Mouse (Mus musculus) heart, adult 2 months (tissue): ENCODE measurements at regions not wholly inside any gene's neighbourhood (a gene's known extent, or its start where the extent isn't known, plus 50 kb on each side); places are given as distances from the start of the nearest gene placed in this dataset.

ENCODE experiments used
- DNase-seq, 2 experiments: peaks; one replicate each; pipeline ENCODE4 v3.0.0; 2021
- H3K27ac ChIP-seq: fragments of 200-600 bp; 2 replicates; pipeline ENCODE4 v1.8.1; 2022
- H3K27me3 ChIP-seq: fragments of 200-500 bp; 2 replicates; pipeline ENCODE4 v1.6.1; 2012; ENCODE audit warnings: mild to moderate bottlenecking, low read length, inconsistent platforms, mixed read lengths; ENCODE audit not compliant: control insufficient read depth, insufficient read depth
- H3K36me3 ChIP-seq: fragments of 200-500 bp; 2 replicates; pipeline ENCODE4 v1.6.1; 2012; ENCODE audit warnings: low read length, inconsistent platforms; ENCODE audit not compliant: control insufficient read depth, insufficient read depth
- H3K4me1 ChIP-seq: fragments of 200-500 bp; 2 replicates; pipeline ENCODE4 v1.6.1; 2011; ENCODE audit warnings: low read length; ENCODE audit not compliant: control insufficient read depth, insufficient read depth
- H3K4me3 ChIP-seq: fragments of 200-600 bp; 2 replicates; pipeline ENCODE4 v1.8.1; 2022
- H3K79me2 ChIP-seq: fragments of 200-500 bp; replicated peaks from 2 replicates; pipeline ENCODE4 v1.6.1; 2012; ENCODE audit warnings: mild to moderate bottlenecking, inconsistent platforms, low read length, moderate library complexity, mixed read lengths; ENCODE audit not compliant: control insufficient read depth, insufficient read depth
- H3K9ac ChIP-seq: fragments of 200-500 bp; 2 replicates; pipeline ENCODE4 v1.6.1; 2012; ENCODE audit warnings: low read depth, mild to moderate bottlenecking, control low read depth, inconsistent platforms, low read length, mixed read lengths
- CTCF ChIP-seq: fragments of 200-600 bp; IDR thresholded peaks from 2 replicates; pipeline ENCODE4 v1.8.1; 2022; ENCODE audit warnings: antibody characterized with exemption, mild to moderate bottlenecking, moderate library complexity
- EP300 ChIP-seq: fragments of 200-500 bp; IDR thresholded peaks from 2 replicates; pipeline ENCODE4 v1.6.1; 2011; ENCODE audit warnings: low read depth, low read length, control low read depth; ENCODE audit not compliant: insufficient read depth
- POLR2A ChIP-seq: fragments of 200-500 bp; IDR thresholded peaks from 2 replicates; pipeline ENCODE4 v1.6.1; 2011; ENCODE audit warnings: mild to moderate bottlenecking, low read depth, low read length, control low read depth; ENCODE audit not compliant: insufficient read depth
- WGBS: fragments of 180-500 bp; shearing (Covaris S2); methylation state at CpG from one replicate; pipeline ENCODE4 v1.1.7; 2018; 5-methylcytosine and 5-hydroxymethylcytosine counted together
- intact Hi-C: fragments of 180-260 bp; cut with DNase I; formaldehyde crosslinking; loops from one replicate; pipeline ENCODE4 v1.15.1; 2025

DNA sequence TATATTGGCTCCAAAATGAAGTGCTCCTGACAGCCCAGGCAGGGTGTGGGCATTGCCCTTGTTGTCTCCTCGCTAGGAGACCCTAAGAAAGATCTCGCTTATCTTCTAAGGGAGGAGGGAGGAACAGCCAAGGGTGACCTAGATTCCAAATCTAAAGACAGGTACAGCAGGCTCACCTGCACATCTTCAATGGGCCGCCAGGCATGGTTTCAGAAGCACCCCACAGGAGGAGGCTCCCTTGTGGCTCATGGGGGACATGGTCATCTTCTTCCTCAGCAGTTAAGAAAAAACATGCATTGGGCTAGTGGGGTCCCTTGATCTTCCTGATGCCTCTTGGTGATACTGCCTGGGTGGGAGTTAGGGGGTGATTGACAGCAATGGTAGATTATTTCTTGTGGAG, 71.0 kb upstream of the Mef2a start:
- no peak overlapping the region for H3K9ac ChIP-seq
- no peak for TF ChIP-seq EP300
- no peak for TF ChIP-seq CTCF
- no peak for TF ChIP-seq POLR2A
- no peaks in the 10 kb centered on the region for H3K27me3 ChIP-seq
- WGBS: 97% methylated on average over 3 of the region's 3 CpGs
- intact Hi-C loops: no loop called here
- H3K79me2 ChIP-seq: no peaks in the 10 kb centered on the region
- no peak overlapping the region for H3K4me3 ChIP-seq
- no peak overlapping the region for H3K27ac ChIP-seq
- DNase-seq: no peak
- peaks cover 19% of the 10 kb centered on the region for H3K4me1 ChIP-seq
- H3K36me3 ChIP-seq: peaks cover 13% of the 10 kb centered on the region

DNA sequence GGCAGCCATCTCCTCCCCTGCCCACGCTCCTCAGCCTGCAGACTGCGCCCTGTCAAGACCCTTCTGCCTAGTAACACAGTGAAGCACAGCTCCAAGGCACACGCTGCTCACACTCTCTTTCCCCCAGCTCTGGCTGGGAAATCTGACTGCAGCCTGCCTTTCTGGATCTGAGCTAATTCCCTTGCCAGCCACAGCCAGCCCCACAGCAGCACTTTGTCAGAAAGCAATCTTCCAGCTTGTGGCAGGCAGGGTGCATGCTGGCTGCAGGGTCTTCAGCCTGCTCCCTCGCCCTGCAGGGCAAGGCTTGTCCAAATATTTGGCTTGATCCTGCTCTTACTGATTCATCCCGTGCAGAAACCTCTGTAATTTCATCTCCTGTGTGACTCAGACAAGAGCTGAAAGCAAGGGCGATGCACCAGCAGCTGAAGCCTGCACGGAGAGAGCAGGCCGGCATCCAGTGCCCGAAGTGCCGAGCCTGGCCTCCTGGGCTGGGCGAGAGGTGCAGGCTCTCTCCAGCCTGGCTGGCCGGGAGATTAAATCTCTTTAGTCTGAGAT, 70.4 kb upstream of the Mef2a start:
- Histone ChIP-seq H3K4me3 (no peak overlapping the region), H3K36me3 (peaks cover 13% of the 10 kb centered on the region), H3K27ac (no peak overlapping the region), H3K4me1 (peaks cover 19% of the 10 kb centered on the region), H3K27me3 (no peaks in the 10 kb centered on the region), H3K79me2 (no peaks in the 10 kb centered on the region), H3K9ac (no peak overlapping the region)
- peak in 1 of 2 experiments; percentile 30 for DNase-seq
- WGBS: 46% methylated on average over 12 of the region's 12 CpGs
- no peak for TF ChIP-seq POLR2A
- TF ChIP-seq CTCF: no peak
- no peak for TF ChIP-seq EP300
- intact Hi-C loops: no loop called here

DNA sequence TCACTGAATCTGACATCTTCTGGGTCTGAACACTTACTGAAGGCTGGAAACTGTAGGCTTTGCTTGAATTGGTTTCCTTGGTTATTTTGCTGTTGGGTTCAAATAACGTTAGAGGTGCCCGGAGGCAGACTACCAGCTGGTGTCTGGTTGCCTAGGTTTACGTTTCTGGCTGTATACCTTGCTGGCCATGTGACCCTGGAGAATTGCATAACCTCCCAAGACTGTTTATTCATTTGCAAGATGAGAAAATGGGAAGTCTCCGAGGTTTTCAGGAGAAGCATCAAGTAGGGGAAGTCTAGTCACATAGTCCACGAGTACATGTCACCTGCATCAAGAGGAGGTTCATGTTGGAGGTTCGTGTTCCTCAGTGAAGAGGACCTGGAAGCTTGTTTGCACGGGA, 69.6 kb upstream of the Mef2a start:
- intact Hi-C loops: no loop called here
- no peak overlapping the region for H3K4me3 ChIP-seq
- 86% methylated on average over 7 of the region's 7 CpGs for WGBS
- peaks cover 18% of the 10 kb centered on the region for H3K4me1 ChIP-seq
- H3K27me3 ChIP-seq: no peaks in the 10 kb centered on the region
- H3K27ac ChIP-seq: no peak overlapping the region
- peaks cover 12% of the 10 kb centered on the region for H3K36me3 ChIP-seq
- H3K9ac ChIP-seq: no peak overlapping the region
- H3K79me2 ChIP-seq: no peaks in the 10 kb centered on the region
- TF ChIP-seq CTCF: no peak
- TF ChIP-seq EP300: no peak
- DNase-seq: no peak

DNA sequence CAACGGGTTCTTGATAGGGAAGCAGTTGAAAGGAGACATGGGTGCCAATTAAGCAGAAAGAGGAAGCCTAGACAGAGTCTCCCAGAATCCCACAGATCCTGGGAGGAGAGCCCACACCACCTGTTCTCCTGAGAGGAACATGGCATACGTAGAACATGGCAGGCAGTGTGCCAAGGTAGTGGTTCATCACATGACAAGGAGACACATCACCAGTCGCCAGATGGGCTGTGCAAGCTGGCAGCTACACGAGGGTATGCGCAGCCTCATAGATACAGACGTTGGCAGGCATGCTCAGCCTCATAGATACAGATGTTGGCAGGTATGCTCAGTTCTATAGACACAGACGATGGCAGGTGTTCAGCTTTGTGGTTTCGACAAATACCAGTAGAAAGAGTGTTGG, 68.1 kb upstream of the Mef2a start:
- H3K4me3 ChIP-seq: no peak overlapping the region
- 73% methylated on average over 8 of the region's 8 CpGs for WGBS

DNA sequence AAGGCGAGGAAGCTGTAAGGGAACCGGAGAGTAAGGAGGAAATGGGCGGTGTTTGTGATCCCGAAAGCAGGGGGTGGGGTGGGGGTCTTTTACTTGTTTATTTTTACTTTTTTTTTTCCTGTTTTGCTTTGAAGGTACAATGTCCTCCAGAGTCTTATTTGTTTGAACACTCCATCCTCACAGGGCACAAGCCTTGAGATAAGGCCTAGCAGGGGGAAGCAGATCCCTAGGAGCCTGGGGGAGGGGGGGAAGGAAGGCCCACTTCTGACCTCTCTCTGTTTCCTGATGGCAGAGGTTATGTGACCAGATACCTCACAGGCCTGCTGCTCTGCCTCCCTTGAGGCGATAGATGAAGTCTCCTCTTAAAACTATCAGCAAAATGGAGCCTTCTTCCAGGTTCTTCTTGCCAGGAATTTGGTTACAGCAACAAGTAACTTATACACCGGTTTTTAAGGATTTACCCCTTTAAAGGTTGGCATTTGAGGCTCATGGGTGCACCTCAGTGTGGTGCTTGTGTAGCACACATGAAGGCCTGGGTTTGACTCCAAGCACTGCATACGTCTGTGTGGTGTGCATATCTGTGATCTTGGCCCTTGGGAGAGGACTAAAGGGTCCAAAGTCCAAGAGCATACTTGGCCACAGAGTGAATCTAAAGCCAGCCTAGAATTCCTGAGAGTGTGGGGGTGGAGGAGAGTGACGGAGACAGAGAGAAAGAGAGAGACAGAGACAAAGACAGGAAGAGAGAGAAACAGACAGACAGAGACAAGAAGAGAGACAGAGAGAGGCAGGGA, 64.8 kb upstream of the Mef2a start:
- H3K79me2 ChIP-seq: no peaks in the 10 kb centered on the region
- no peaks in the 10 kb centered on the region for H3K27me3 ChIP-seq
- WGBS: 62% methylated on average over 8 of the region's 8 CpGs
- intact Hi-C loops: no loop called here
- no peak overlapping the region for H3K27ac ChIP-seq
- no peak for TF ChIP-seq CTCF
- no peak for TF ChIP-seq POLR2A
- TF ChIP-seq EP300: no peak
- H3K4me3 ChIP-seq: no peak overlapping the region
- no peak overlapping the region for H3K9ac ChIP-seq
- DNase-seq: no peak
- no peaks in the 10 kb centered on the region for H3K36me3 ChIP-seq
- H3K4me1 ChIP-seq: peaks cover 7% of the 10 kb centered on the region

More for the DNA sequence above, 68.1 kb upstream of the Mef2a start:
- no peaks in the 10 kb centered on the region for H3K27me3 ChIP-seq
- H3K79me2 ChIP-seq: no peaks in the 10 kb centered on the region
- no peak overlapping the region for H3K27ac ChIP-seq
- H3K36me3 ChIP-seq: peaks cover 3% of the 10 kb centered on the region; the same call in 1 of the 2 replicates
- DNase-seq: no peak
- peaks cover 17% of the 10 kb centered on the region for H3K4me1 ChIP-seq
- no peak for TF ChIP-seq POLR2A
- no peak for TF ChIP-seq EP300
- no peak for TF ChIP-seq CTCF
- intact Hi-C loops: no loop called here
- H3K9ac ChIP-seq: no peak overlapping the region

DNA sequence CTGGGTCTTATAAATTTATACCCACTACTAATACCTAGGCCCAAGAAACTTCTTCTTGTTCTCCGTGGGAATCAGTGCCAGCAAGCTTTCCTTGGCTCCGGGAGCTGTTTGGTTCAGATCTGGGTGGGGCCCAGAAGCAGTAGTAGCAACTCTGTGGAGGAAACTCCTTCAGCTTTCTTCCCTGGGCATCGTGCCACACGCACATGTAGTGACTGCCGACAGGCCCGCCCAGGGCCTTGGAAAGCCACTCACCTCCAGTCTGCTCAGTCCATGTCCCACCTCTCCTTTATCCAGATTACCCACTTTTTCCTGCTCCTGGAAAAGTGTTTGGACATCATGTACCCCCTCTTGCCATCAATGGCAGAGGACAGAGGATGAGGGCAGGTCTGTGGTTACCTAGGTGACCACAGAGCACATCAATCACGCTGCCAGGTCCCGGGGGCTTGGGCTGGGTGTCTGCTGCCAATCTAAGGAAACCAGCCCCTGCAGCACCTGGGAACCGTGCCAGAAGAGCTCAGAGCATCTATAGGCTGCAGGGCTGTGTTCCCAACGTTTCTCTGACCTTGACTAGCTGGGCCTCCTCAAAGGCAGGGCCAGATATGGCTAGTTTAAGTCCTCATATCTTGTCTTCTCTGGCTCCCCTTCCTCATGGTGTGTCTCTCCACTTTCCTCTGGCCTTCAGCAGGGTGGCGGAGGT, 63.1 kb upstream of the Mef2a start:
- Histone ChIP-seq H3K4me1 (peaks cover 7% of the 10 kb centered on the region), H3K79me2 (no peaks in the 10 kb centered on the region), H3K9ac (no peak overlapping the region), H3K27me3 (no peaks in the 10 kb centered on the region), H3K36me3 (no peaks in the 10 kb centered on the region), H3K27ac (no peak overlapping the region; the same call in 1 of the 2 replicates), H3K4me3 (no peak overlapping the region)
- whole genome bisulfite sequencing: 25% methylated on average over 11 of the region's 11 CpGs
- intact Hi-C loops: no loop called here
- no peak for TF ChIP-seq EP300
- TF ChIP-seq POLR2A: no peak
- TF ChIP-seq CTCF: no peak
- DNase-seq: peak; percentile 55 to 73
